Mouse (Mus musculus) liver, embryonic 14.5 days (tissue): Measurements from ENCODE around the gene Plcb1.

Source experiments
- CTCF ChIP-seq: IDR thresholded peaks from 2 replicates; pipeline ENCODE4 v1.5.1; 2016; ENCODE audit warnings: antibody characterized with exemption, low read depth, control low read depth
- EP300 ChIP-seq: IDR thresholded peaks from 2 replicates; pipeline ENCODE4 v1.6.1; 2016; ENCODE audit warnings: antibody characterized with exemption, low read depth

DNA sequence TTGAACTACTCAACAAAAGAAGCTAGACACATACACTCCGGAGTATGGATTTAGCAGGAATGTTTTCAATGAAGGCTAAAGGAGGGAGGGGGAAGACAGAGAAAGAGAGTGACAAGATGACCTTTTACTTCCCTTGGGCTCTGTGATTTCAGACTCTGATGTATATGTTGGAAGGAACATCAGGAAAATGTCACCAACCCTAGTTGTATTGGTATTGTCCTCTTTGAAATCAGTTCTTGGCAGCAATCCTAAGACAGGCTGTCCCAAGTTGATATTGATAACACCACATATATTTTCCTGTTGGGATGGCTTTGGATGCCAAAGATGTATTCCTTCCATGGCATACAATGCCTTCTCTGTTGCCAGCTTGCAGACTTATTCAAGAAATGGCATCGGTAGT lies 262.9 kb downstream of the Plcb1 start:
- no peak for TF ChIP-seq EP300
- no peak for TF ChIP-seq CTCF
